Mouse (Mus musculus) lung, adult 2 months (tissue): ENCODE results near the gene Kmt5c.

Experiments used
- CTCF ChIP-seq: fragments of 200-500 bp; IDR thresholded peaks from 2 replicates; pipeline ENCODE4 v1.5.1; 2011; ENCODE audit warnings: mild to moderate bottlenecking, low read length, control low read depth; ENCODE audit not compliant: insufficient read depth
- POLR2A ChIP-seq: fragments of 200-500 bp; IDR thresholded peaks from 2 replicates; pipeline ENCODE4 v1.6.1; 2011; ENCODE audit warnings: low read depth, mild to moderate bottlenecking, control low read depth, low read length, borderline replicate concordance; ENCODE audit errors: extremely low read depth

- TF ChIP-seq CTCF (no peak), POLR2A (no peak)
Measured at GRCm38 (mm10) chr7:4744886-4745285, 5.0 kb downstream of the Kmt5c start.
